Mouse (Mus musculus): ENCODE measurements around the gene Itgb4.

Gene Itgb4

GRCm38 (mm10) chr11:115971016-115971415 is 3.5 kb upstream of the Itgb4 start:
- no peak for DNase-seq

- DNase-seq, result no peak
Observed at GRCm38 (mm10) chr11:115975083-115975420, 543 bp downstream of the Itgb4 start.

- DNase-seq, result peak; percentile 23
Observed at GRCm38 (mm10) chr11:115975544-115975943, 1.0 kb downstream of the Itgb4 start.

- no peak for DNase-seq
Observed at GRCm38 (mm10) chr11:115982472-115982871, 8.0 kb downstream of the Itgb4 start.

GRCm38 (mm10) chr11:115983291-115983690 is 8.8 kb downstream of the Itgb4 start:
- no peak for DNase-seq

GRCm38 (mm10) chr11:115989686-115990085 is 15.2 kb downstream of the Itgb4 start:
- DNase-seq, result no peak

- no peak for DNase-seq
Observed at GRCm38 (mm10) chr11:115992098-115992497, 17.6 kb downstream of the Itgb4 start.

GRCm38 (mm10) chr11:115995256-115995655 is 20.7 kb downstream of the Itgb4 start:
- DNase-seq, result no peak

GRCm38 (mm10) chr11:115997047-115997446 is 22.5 kb downstream of the Itgb4 start:
- no peak for DNase-seq

GRCm38 (mm10) chr11:115997662-115998061 is 23.2 kb downstream of the Itgb4 start:
- DNase-seq, result no peak

GRCm38 (mm10) chr11:115999027-115999426 is 24.5 kb downstream of the Itgb4 start:
- DNase-seq, result no peak

- peak; percentile 92 for DNase-seq
Observed at GRCm38 (mm10) chr11:115999538-116000143, 25.1 kb downstream of the Itgb4 start.

- DNase-seq, result no peak
Observed at GRCm38 (mm10) chr11:116000607-116001006, 26.1 kb downstream of the Itgb4 start.

- DNase-seq, result no peak
Observed at GRCm38 (mm10) chr11:116001725-116002124, 27.2 kb downstream of the Itgb4 start.

- no peak for DNase-seq
Observed at GRCm38 (mm10) chr11:116002894-116003293, 28.4 kb downstream of the Itgb4 start.

GRCm38 (mm10) chr11:116004186-116004823 is 29.8 kb downstream of the Itgb4 start:
- no peak for DNase-seq

GRCm38 (mm10) chr11:116004840-116005700 is 30.6 kb downstream of the Itgb4 start:
- DNase-seq, result peak; percentile 87

- no peak for DNase-seq
Observed at GRCm38 (mm10) chr11:116005701-116006419, 31.4 kb downstream of the Itgb4 start.

- no peak for DNase-seq
Observed at GRCm38 (mm10) chr11:116007095-116007850, 32.8 kb downstream of the Itgb4 start.

GRCm38 (mm10) chr11:116008411-116008810 is 33.9 kb downstream of the Itgb4 start:
- no peak for DNase-seq

GRCm38 (mm10) chr11:116008832-116009375 is 34.4 kb downstream of the Itgb4 start:
- DNase-seq, result peak; percentile 16

GRCm38 (mm10) chr11:116009661-116010060 is 35.2 kb downstream of the Itgb4 start:
- DNase-seq, result no peak
